Mouse (Mus musculus) heart, postnatal 0 days (tissue): ENCODE measurements at regions not wholly inside any gene's neighbourhood (a gene's known extent, or its start where the extent isn't known, plus 50 kb on each side); places are given as distances from the start of the nearest gene placed in this dataset.

Experiments used
- CTCF ChIP-seq: IDR thresholded peaks from 2 replicates; pipeline ENCODE4 v1.5.1; 2016; ENCODE audit warnings: antibody characterized with exemption, control low read depth, low read depth
- EP300 ChIP-seq: IDR thresholded peaks from 2 replicates; pipeline ENCODE4 v1.6.1; 2016; ENCODE audit warnings: antibody characterized with exemption, low read depth

GRCm38 (mm10) chr4:142898994-142899393 is 313.8 kb downstream of the Prdm2 start:
- TF ChIP-seq CTCF (no peak), EP300 (no peak)
